Mouse (Mus musculus): ENCODE results near the gene Clk3. TPM values are rescaled to one million over a fixed set of nuclear protein-coding genes. Genes with fewer than 3 reads are reported as not detected.

Clk3 gene
- total RNA-seq (2023), result 100 to 1,000 TPM; 209 to 212 TPM

DNA sequence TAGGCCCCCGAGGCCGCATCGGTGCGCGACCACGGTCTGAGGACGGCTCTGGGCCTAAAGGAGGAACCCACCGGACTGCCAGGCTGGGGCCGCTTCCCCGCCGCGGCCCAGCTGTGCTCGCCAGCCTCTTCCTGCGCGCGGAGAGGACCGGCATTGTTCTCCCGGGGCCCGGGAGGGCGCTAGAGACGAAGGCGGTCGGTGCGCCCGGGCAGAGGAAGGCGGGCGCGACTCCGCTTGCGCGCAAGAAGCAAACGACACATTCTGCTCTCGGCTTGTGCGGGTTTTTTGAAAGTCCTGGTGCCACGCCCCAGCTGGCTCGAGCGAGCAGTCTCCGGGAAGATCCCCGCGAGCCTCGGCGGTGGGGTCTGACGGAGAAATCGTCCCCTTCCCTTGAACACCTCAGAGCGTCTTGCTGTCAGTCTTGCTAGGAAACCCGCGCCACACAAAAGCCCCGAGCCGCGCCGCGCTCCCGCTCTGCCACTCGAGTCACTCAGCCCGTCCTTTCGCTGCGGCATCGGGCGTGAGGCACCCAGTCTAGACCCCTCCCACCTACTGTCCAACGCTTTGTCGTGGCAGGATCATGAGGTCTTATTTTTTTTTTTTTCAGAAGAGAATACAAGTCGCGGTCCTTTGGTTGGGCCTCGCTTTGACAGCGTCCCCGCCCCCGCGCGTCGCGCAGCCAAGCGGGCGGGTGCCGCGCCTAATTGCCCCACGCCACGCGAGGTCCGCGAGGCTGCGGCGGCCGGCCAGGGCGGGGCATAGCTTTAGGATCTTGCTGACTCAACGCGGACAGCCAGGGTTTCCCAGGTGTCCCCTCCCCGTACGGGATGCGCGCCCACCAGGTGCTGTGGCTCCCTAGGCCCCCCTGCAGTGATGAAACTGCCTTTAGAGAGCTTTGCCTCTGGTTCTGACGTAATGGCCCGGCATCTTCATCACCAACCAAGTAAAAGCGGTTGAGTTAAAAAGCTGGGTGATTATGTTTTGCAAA is at the start of gene Clk3:
Clk3 (minus strand) TSS at position 497 of the 988 bp plus-strand sequence.

DNA sequence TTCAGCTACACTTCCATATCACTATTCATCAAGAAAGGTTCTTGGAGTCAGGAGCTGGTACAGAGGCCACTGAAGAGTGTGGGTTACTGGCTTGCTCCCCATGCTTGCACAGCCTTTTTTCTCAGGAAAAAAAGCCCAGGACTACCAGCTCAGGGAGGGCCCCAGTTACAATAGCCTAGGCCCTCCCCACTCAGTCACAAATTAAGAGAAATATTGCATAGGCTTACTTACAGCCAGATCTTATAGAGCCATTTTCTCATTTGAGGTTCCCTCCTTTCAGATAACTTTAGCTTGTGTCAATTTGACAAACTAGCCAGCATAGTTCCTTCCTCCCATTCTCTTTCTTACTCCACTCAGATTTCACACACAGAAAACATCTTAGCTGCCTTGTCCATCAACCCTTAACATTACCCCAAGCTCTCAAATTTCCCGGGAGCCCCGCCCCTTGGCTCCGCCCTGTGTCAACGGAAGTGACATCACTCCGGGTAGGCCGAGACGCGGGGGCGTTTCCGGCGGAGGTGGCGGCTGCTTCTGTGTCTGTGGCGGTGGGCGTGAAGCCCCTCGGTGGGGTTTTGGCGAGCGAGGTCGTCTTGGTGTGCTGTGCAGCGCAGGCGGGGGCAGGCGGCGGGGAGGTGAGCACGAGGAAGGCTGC is 57.5 kb downstream of the Clk3 start, which contains the start of gene Edc3:
Edc3 (plus strand) TSS at position 473 of the 652 bp plus-strand sequence.

Other genes with a start within 250 kb of the Clk3 start
- gene Cox5a, start 244.6 kb downstream of the Clk3 start, total RNA-seq (2023), result 100 to 1,000 TPM in 1 of 2 experiments, 10 to 100 TPM in 1; 97.3 to 115 TPM
- 10 to 100 TPM; 14.0 to 22.5 TPM for gene Fam219b, start 228.3 kb downstream of the Clk3 start, total RNA-seq (2023)
- gene Mpi, start 213.1 kb downstream of the Clk3 start, total RNA-seq (2023), result 10 to 100 TPM; 11.6 to 13.3 TPM
- gene Scamp2, start 204.9 kb downstream of the Clk3 start, total RNA-seq (2023), result 100 to 1,000 TPM; 104 to 110 TPM
- gene Ulk3, start 176.4 kb downstream of the Clk3 start, total RNA-seq (2023), result 100 to 1,000 TPM in 1 of 2 experiments, 10 to 100 TPM in 1; 98.3 to 103 TPM
- not detected for gene Cplx3, start 159.6 kb downstream of the Clk3 start, total RNA-seq (2023)
- 1 to 10 TPM; 1.0 to 1.4 TPM for gene Lman1l, start 145.1 kb downstream of the Clk3 start, total RNA-seq (2023)
- gene Csk, start 112.2 kb downstream of the Clk3 start, total RNA-seq (2023), result 100 to 1,000 TPM; 625 to 646 TPM
- gene Cyp1a2, start 82.2 kb downstream of the Clk3 start, total RNA-seq (2023), result not detected
- gene Cyp1a1, start 77.9 kb downstream of the Clk3 start, total RNA-seq (2023), result not detected
- 10 to 100 TPM; 24.4 to 26.1 TPM for gene Edc3, start 57.3 kb downstream of the Clk3 start, total RNA-seq (2023)
- gene Arid3b, start 70.9 kb upstream of the Clk3 start, total RNA-seq (2023), result 100 to 1,000 TPM; 100 to 106 TPM
- 10 to 100 TPM; 79.4 to 91.2 TPM for gene Ubl7, start 145.1 kb upstream of the Clk3 start, total RNA-seq (2023)
- gene Sema7a, start 174.3 kb upstream of the Clk3 start, total RNA-seq (2023), result 10 to 100 TPM; 38.9 to 41.6 TPM
- under 1 TPM in 1 of 2 experiments, not detected in 1; 0.75 TPM for gene Cyp11a1, start 240.6 kb upstream of the Clk3 start, total RNA-seq (2023)

Measured in B cell, adult 67 days (primary cell).